Mouse (Mus musculus): Measurements from ENCODE around the gene Tbxas1. TPM values are rescaled to one million over a fixed set of nuclear protein-coding genes. Genes with fewer than 3 reads are reported as not detected.

Tbxas1 gene
- polyA plus RNA-seq, 1 experiment from 2014 or later: 1.7 TPM

DNA sequence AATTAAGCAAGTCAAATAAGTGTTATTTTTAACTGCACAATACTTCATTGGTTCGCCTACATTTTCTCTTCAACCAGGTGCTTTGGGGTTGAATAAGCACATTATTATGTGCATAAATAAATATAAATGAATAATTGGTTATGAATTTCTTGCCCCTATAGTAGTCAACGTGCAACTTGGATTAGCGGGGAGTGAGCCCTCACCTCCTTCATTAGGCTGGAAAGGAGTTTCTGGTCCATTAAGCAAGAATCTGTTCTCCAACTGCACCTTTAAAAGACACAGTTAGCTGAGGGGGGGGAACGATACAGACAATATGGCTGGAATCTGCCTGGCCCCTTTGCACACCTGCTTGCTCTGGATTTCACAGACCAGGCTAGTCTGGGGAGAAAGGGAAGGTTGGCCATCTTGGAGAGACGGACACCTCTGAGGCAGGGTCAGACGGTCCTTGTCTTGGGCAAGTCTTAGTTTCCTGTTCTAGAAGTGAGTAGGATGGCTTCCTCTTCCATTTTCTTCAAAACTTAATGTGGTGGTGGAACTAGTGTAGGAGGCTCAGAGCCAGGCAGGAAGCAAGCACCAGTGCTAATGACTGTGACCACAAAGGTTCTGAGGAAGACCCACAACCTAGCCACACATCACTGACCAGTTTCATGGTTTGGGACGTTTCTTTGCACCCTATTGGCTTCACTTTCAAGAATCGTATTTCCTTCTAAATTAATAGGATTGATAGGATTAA, 99.5 kb downstream of the Tbxas1 start:
- Histone ChIP-seq H3K36me3 (no peaks in the 10 kb centered on the region), H3K27me3 (no peaks in the 10 kb centered on the region), H3K4me2 (replicated peaks) (no peak overlapping the region), H3K9me3 (replicated peaks) (no peaks in the 10 kb centered on the region), H3K9ac (no peak overlapping the region), H3K4me3 (no peak overlapping the region), H3K27ac (no peak overlapping the region), H3K4me1 (no peaks in the 10 kb centered on the region)
- no peak for ATAC-seq (ENCODE audit: low FRiP score)
- 87% methylated on average over 8 of the region's 8 CpGs for WGBS

DNA sequence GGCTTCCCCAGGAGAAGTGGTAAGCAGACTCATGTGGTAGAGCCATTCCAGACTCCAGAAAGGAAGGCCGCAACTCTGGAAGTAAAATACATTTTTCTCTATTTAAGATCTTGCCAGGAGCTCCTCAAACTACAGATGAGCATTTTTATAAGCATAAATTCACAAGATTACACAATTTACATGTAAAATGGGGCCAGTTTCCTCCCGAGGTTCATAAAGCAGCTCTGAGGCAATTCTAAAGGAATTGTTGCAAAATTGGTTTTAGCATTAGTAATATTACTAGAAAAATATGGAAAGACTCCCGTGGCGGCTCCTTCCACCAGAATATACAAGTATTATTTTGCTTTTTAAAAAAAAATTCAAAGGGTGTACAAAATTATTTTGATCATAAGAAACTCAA, 100.7 kb downstream of the Tbxas1 start:
- H3K4me2 ChIP-seq (replicated peaks): no peak overlapping the region
- H3K4me1 ChIP-seq: no peaks in the 10 kb centered on the region
- H3K27me3 ChIP-seq: no peaks in the 10 kb centered on the region
- no peaks in the 10 kb centered on the region for H3K9me3 ChIP-seq (replicated peaks)
- ATAC-seq (ENCODE audit: low FRiP score): no peak
- H3K27ac ChIP-seq: no peak overlapping the region
- 93% methylated on average over 4 of the region's 4 CpGs for WGBS
- no peaks in the 10 kb centered on the region for H3K36me3 ChIP-seq
- no peak overlapping the region for H3K9ac ChIP-seq
- H3K4me3 ChIP-seq: no peak overlapping the region

DNA sequence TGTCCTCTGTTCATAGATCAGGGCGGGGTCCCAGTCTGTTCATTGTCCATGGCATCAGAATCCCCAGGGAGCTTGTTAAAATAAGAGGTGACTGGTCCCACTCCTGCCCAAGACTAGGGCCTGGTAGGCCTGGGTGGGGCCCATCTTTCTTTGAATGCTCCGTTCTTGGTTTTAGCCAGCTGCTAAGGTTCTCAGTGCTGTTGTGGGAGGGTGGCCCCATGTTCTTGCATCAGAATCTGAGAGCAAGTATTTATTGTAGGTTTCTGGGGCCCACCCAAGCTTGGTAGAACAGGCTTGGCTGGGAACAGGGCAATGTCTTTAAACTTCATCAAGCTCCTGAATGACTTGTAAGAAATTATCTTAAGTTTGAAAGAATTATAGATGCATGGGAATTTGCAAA, 101.2 kb downstream of the Tbxas1 start:
- Histone ChIP-seq H3K36me3 (no peaks in the 10 kb centered on the region), H3K9ac (no peak overlapping the region), H3K4me1 (no peaks in the 10 kb centered on the region), H3K9me3 (replicated peaks) (no peaks in the 10 kb centered on the region), H3K27ac (no peak overlapping the region), H3K4me3 (no peak overlapping the region), H3K27me3 (no peaks in the 10 kb centered on the region), H3K4me2 (replicated peaks) (no peak overlapping the region)
- no peak for ATAC-seq (ENCODE audit: low FRiP score)
- WGBS: 76% methylated on average over 2 of the region's 2 CpGs

DNA sequence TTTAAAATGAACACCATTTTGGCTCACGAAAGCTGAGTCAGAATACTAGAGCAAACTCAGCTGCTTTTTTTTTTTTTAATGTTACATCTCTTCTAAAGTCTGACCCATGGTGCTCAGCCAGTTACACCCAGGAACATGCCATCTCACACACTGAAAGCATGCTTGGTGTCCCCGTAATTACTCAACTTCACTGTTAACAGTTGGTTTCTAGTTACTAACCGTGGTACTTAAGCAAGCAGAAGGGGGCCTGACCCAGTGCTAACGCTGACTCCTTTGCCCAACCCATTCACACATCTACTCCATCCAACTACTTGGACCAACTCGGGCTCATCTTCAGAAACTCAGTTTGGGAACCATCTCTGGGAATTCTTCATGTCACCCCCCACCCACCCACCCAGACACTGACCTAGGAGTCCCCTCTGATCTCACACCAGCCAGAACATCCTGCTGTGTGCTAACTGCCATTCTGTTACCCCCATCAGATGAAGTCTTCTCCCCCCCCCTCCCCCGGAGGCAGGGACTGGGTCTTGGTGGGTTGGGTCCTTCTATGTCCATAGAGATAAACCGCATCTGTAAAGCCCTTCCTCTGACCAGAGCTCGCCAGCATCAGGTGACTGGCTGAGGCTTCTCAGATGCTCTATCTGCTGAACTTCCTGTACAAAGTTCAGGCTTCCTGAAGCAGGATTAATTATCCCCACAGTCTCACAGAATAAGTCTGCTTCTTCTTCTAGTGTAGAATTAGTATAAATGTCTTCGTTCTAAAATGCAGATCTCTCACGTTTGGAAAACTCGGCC, 105.9 kb downstream of the Tbxas1 start:
- H3K9me3 ChIP-seq (replicated peaks): no peaks in the 10 kb centered on the region
- 84% methylated on average over 11 of the region's 11 CpGs for WGBS
- H3K4me3 ChIP-seq: no peak overlapping the region
- no peaks in the 10 kb centered on the region for H3K27me3 ChIP-seq
- no peak overlapping the region for H3K9ac ChIP-seq
- H3K4me2 ChIP-seq (replicated peaks): no peak overlapping the region
- no peaks in the 10 kb centered on the region for H3K4me1 ChIP-seq
- no peaks in the 10 kb centered on the region for H3K36me3 ChIP-seq
- no peak for ATAC-seq (ENCODE audit: low FRiP score)
- H3K27ac ChIP-seq: no peak overlapping the region

DNA sequence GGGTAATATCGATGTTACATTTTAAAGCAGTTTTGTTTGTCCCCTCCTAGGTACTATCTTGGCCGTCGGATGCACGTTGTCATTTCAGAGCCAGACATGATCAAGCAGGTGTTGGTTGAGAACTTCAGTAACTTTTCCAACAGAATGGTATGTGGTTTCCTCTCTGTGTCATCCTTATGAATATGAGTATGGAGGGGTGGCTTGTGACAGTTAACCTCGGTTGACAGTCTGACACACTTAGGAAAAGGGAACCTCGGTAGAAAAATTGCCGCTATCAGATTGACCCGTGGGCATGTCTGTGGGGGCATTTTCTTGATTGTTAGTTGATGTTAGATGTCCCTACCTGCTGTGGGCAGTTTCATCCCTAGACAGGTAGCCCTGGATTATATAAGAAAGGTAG, 106.9 kb downstream of the Tbxas1 start:
- WGBS: 95% methylated on average over 8 of the region's 8 CpGs
- H3K36me3 ChIP-seq: no peaks in the 10 kb centered on the region
- H3K9ac ChIP-seq: no peak overlapping the region
- no peak overlapping the region for H3K4me2 ChIP-seq (replicated peaks)
- no peak overlapping the region for H3K4me3 ChIP-seq
- no peaks in the 10 kb centered on the region for H3K9me3 ChIP-seq (replicated peaks)
- no peak overlapping the region for H3K27ac ChIP-seq
- no peak for ATAC-seq (ENCODE audit: low FRiP score)
- H3K4me1 ChIP-seq: no peaks in the 10 kb centered on the region
- no peaks in the 10 kb centered on the region for H3K27me3 ChIP-seq

DNA sequence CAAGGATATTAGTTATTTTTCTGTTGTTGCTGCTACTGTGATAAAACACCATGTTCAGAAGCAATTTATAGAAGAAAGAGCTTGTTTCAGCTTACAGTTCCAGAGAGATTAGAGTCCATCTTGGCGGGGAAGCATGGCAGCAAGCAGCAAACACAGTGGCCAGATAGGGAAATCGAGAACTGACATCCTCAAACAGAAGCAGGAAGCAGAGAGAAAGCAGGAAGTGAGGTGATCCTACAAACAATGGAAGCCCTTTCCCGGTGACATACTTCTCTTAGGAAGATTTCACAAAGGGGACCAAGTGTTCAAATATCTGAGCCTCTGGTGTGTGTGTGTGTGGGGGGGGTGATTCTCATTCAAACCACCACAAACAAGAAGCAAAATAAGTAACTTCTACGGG, 107.5 kb downstream of the Tbxas1 start:
- H3K4me3 ChIP-seq: no peak overlapping the region
- H3K36me3 ChIP-seq: no peaks in the 10 kb centered on the region
- H3K9ac ChIP-seq: no peak overlapping the region
- no peaks in the 10 kb centered on the region for H3K27me3 ChIP-seq
- ATAC-seq (ENCODE audit: low FRiP score): no peak
- no peak overlapping the region for H3K27ac ChIP-seq
- no peaks in the 10 kb centered on the region for H3K4me1 ChIP-seq
- H3K9me3 ChIP-seq (replicated peaks): no peaks in the 10 kb centered on the region
- 71% methylated on average over 4 of the region's 4 CpGs for WGBS
- H3K4me2 ChIP-seq (replicated peaks): no peak overlapping the region

DNA sequence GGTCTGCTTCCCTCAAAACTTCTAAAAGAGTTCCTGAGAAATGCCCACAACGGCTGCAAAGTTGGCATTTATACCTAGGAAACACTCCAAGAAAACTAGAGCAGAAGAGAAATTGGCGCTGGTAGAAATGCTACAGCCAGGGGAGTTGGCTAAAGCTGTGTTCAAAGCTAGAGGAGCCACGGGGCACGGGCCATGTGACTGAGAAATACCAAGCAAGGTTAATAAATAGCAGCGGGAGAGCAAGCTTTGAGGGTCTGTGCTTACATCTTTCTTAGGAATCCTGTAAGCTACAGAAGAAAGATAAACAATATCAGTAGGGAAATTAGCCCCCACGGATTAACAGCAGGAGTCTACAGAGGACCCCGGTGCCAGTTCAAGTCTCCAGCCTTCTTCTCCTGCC, 107.9 kb downstream of the Tbxas1 start:
- no peaks in the 10 kb centered on the region for H3K36me3 ChIP-seq
- no peak overlapping the region for H3K27ac ChIP-seq
- H3K4me2 ChIP-seq (replicated peaks): no peak overlapping the region
- no peak overlapping the region for H3K4me3 ChIP-seq
- H3K9me3 ChIP-seq (replicated peaks): no peaks in the 10 kb centered on the region
- no peak overlapping the region for H3K9ac ChIP-seq
- no peaks in the 10 kb centered on the region for H3K4me1 ChIP-seq
- WGBS: 61% methylated on average over 7 of the region's 7 CpGs
- no peak for ATAC-seq (ENCODE audit: low FRiP score)
- H3K27me3 ChIP-seq: no peaks in the 10 kb centered on the region

DNA sequence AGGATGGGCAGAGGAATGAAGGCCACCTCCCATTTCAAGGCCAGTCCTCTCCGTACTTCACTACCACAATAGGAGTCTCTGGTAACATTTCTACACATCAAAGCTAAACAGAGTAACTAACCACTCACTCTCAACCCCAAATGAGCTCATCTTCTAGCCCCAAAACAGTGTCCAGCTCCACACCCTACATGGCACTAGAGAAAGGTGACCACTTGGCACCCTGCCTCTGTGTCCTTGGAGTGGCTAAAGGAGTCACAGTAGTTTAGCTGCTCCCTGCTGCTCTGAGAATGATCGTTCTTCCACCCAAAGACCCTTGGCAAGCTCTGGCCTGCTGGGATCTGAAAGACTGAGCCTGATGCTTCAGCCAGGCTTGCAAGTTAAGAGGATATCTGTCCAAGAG, 109.4 kb downstream of the Tbxas1 start:
- H3K36me3 ChIP-seq: no peaks in the 10 kb centered on the region
- H3K9me3 ChIP-seq (replicated peaks): no peaks in the 10 kb centered on the region
- H3K27ac ChIP-seq: no peak overlapping the region
- H3K4me2 ChIP-seq (replicated peaks): no peak overlapping the region
- ATAC-seq (ENCODE audit: low FRiP score): no peak
- no peak overlapping the region for H3K9ac ChIP-seq
- no peaks in the 10 kb centered on the region for H3K4me1 ChIP-seq
- WGBS: 86% methylated on average over 2 of the region's 2 CpGs
- no peak overlapping the region for H3K4me3 ChIP-seq
- no peaks in the 10 kb centered on the region for H3K27me3 ChIP-seq

DNA sequence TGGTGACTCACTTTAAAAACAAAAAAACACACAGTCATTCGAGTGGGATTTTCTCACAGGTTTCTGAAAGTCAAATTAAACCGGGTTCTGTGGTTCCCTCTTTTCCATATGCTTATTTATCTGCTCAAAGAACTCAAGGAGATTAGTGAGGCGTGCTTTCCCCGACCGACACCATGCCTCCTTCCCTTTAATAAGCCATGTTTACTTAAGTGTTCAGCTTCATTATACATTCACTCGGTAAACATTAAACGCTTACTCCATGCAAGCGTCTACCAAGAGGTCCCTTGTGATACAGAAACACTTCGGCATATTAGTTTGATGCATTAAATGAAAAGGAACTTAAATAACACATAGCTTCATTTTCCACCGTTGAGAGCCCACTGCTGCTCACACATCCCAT, 111.4 kb downstream of the Tbxas1 start:
- H3K9ac ChIP-seq: no peak overlapping the region
- H3K27me3 ChIP-seq: no peaks in the 10 kb centered on the region
- H3K9me3 ChIP-seq (replicated peaks): no peaks in the 10 kb centered on the region
- 74% methylated on average over 10 of the region's 10 CpGs for WGBS
- H3K4me2 ChIP-seq (replicated peaks): no peak overlapping the region
- no peaks in the 10 kb centered on the region for H3K4me1 ChIP-seq
- H3K27ac ChIP-seq: no peak overlapping the region
- no peaks in the 10 kb centered on the region for H3K36me3 ChIP-seq
- no peak for ATAC-seq (ENCODE audit: low FRiP score)
- H3K4me3 ChIP-seq: no peak overlapping the region

DNA sequence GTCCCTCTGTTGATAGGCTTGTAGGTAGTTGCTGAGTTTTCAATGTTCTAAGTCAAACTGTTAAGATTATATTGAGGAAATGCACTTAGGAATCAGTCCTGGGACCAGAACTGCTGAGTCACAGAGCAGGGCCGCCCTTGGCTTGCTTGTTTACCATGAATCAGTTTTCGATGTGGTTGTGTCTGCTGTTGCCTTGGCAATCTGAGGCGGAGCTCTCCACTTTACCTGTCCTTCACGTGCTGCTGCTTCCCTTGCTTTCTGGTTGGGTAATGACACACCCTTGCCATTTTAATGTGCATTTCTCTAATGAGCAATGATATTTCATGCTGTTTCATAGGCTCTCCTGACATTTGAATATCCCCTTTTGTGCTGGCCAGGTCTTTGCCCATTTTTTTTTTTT, 116.8 kb downstream of the Tbxas1 start:
- no peaks in the 10 kb centered on the region for H3K27me3 ChIP-seq
- H3K36me3 ChIP-seq: no peaks in the 10 kb centered on the region
- 51% methylated on average over 4 of the region's 4 CpGs for WGBS
- H3K27ac ChIP-seq: no peak overlapping the region
- no peak overlapping the region for H3K9ac ChIP-seq
- no peaks in the 10 kb centered on the region for H3K4me1 ChIP-seq
- no peak for ATAC-seq (ENCODE audit: low FRiP score)
- H3K4me3 ChIP-seq: no peak overlapping the region
- H3K9me3 ChIP-seq (replicated peaks): no peaks in the 10 kb centered on the region
- H3K4me2 ChIP-seq (replicated peaks): no peak overlapping the region

DNA sequence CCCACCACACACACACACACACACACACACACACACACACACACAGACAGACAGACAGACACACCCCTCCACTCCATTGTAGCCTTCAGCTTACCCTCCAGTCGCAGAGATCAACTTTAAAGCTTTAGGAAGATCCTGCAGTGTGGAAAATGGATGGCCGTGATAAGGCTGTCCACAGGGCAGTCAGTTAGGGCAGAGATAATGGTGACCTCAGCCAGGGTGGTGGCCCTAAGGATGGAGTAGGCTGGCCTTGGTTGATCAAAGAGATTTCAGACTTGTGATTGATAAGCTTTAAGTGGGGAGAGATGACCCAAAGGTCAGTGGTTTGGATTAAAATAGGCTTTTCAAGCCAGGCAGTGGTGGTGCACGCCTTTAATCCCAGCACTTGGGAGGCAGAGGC, 120.6 kb downstream of the Tbxas1 start:
- Histone ChIP-seq H3K27ac (no peak overlapping the region), H3K27me3 (no peaks in the 10 kb centered on the region), H3K4me2 (replicated peaks) (no peak overlapping the region), H3K9ac (no peak overlapping the region), H3K9me3 (replicated peaks) (no peaks in the 10 kb centered on the region), H3K36me3 (no peaks in the 10 kb centered on the region), H3K4me1 (no peaks in the 10 kb centered on the region), H3K4me3 (no peak overlapping the region)
- ATAC-seq (ENCODE audit: low FRiP score): no peak
- WGBS: 79% methylated on average over 3 of the region's 3 CpGs

DNA sequence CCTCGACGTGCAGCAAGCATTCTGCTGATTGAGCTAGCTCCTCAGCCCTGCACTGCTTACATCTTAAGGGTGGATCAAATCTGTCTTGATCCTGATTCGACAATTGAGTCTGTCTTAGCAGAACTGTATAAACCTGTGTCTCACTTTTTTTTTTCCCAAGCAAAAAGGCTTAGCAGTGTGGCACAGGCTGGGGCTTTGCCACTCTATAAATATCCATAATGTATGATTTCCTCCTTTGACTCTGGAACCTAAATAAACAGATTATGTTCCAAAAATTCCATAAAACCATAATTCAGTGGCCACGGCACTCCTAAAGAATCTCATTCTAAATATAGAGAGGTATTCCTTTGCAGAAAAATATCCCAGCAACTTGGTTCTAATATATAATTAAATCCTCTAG, 122.6 kb downstream of the Tbxas1 start:
- Histone ChIP-seq H3K27ac (no peak overlapping the region), H3K4me1 (no peaks in the 10 kb centered on the region), H3K4me3 (no peak overlapping the region), H3K36me3 (no peaks in the 10 kb centered on the region), H3K27me3 (no peaks in the 10 kb centered on the region), H3K9ac (no peak overlapping the region), H3K9me3 (replicated peaks) (no peaks in the 10 kb centered on the region), H3K4me2 (replicated peaks) (no peak overlapping the region)
- ATAC-seq (ENCODE audit: low FRiP score): no peak
- whole genome bisulfite sequencing: 89% methylated on average over 4 of the region's 4 CpGs

DNA sequence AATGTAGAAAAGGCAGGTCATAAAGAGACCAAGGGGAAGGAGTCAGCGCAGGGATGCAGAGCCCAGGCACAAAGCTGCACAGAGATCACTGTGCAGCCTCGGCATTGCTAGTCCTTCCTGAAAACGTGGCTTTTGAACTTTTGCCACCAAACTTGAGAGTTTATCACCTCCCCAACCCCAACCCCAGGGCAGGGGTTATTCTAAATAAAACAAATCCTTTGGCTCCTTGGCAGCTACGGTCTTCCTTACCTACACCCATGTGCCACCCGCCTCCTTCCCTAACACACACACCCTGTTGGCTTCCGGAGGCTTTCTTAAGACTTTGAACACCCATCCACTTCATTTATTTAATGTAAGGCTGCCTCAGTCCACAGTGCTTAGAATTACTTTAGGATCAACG, 127.9 kb downstream of the Tbxas1 start:
- no peak overlapping the region for H3K4me3 ChIP-seq
- H3K36me3 ChIP-seq: no peaks in the 10 kb centered on the region
- no peaks in the 10 kb centered on the region for H3K9me3 ChIP-seq (replicated peaks)
- no peak overlapping the region for H3K27ac ChIP-seq
- WGBS: 89% methylated on average over 7 of the region's 7 CpGs
- peaks cover 10% of the 10 kb centered on the region for H3K4me1 ChIP-seq
- ATAC-seq (ENCODE audit: low FRiP score): no peak
- H3K9ac ChIP-seq: no peak overlapping the region
- no peak overlapping the region for H3K4me2 ChIP-seq (replicated peaks)
- no peaks in the 10 kb centered on the region for H3K27me3 ChIP-seq
